Mouse (Mus musculus) cerebellum, postnatal 25 days (tissue): ENCODE data around the gene Dynlt1b.
"Not testable (repeated sequence)": the region's sequence is repeated elsewhere in the genome, so short reads cannot be mapped to it uniquely, and the experiment has no call there.

Source experiments
- DNase-seq, 2 experiments: peaks; one replicate each; pipeline ENCODE4 v3.0.0; 2021; ENCODE audit warnings: mixed read lengths in 2 of 2

The Dynlt1b gene

GRCm38 (mm10) chr17:6429945-6430344 lies at the start of gene Dynlt1b:
Dynlt1b (plus strand) TSS chr17:6430112.
- peak; percentile 100 for DNase-seq

GRCm38 (mm10) chr17:6380182-6380841 lies 49.6 kb upstream of the Dynlt1b start:
- not testable (repeated sequence) for DNase-seq

GRCm38 (mm10) chr17:6381071-6381682 lies 48.7 kb upstream of the Dynlt1b start:
- DNase-seq, result not testable (repeated sequence)

DNA sequence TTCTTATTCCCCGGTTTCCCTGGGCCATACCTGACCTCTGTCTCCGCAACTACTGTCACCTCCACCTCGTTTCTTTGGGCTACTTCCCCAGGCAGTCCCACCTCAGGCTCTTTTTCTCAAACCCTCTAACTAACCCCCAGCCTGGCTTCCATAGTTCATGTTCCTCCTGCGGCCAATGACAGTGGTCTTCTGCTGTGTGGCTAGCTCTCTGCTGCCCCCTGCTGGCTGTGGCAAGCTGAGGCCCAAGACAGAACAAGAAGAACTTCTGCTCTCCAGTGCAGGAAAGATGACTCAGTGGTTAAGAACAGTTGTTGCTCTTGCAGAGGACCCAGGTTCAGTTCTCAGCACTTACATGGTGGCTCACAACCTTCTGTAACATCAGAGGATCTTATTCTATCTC lies 43.0 kb upstream of the Dynlt1b start:
- not testable (repeated sequence) for DNase-seq

DNA sequence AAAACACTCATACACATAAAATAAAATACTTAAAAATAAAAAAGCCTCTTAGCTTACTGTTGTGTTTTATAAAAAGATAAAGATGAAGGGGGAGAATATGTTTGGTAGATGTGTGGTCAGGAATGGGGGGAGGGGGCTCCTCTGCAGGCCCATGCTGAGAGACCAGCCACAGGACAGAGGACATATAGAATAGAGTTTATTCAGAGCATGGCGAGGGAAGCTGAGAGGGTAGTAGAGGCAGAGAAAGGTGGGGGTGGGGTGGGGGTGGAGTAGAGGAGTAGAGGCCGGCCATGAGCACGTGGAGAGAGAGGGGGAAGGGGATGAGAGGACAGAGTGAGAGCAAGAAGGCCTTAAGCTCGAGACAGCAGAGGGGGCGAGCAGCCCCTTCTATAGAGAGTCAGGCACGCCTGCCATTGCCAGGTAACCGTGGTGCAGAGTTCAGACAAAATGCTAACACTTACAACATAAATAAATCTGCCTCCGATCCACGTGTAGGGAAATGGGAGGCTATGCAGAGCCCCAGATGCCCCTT lies 42.5 kb upstream of the Dynlt1b start:
- not testable (repeated sequence) for DNase-seq

DNA sequence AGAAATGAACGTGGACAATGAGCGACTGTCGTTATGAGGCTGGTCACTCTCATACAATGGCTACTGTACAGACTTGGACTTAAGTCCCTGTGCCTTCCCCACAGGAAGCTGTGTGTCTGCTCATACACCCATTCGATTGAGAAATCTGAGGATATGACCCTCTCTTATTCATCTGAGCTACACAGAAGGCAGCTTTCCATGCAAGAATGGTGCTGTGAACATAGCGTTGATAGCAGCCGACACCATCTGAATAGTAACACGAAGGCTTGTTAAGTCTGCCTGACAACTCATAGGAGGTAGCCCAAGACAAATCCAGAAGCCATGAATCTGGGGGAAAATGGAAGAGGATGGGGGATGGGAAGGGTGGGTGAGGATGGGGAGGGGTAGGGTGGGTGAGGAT lies 40.4 kb upstream of the Dynlt1b start:
- DNase-seq, result not testable (repeated sequence)

DNA sequence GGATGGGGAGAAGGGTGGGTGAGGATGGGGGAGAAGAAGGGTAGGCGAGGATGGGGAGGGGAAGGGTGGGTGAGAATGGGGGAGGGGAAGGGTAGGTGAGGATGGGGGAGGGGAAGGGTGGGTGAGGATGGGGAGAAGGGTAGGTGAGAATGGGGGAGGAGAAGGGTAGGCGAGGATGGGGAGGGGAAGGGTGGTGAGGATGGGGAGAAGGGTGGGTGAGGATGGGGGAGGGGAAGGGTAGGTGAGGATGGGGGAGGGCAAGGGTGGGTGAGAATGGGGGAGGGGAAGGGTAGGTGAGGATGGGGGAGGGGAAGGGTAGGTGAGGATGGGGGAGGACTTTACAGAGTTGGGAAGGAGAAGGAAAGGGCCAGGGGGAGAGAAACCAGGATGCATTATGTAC lies 39.2 kb upstream of the Dynlt1b start:
- not testable (repeated sequence) for DNase-seq

- DNase-seq, result not testable (repeated sequence)
Measured at GRCm38 (mm10) chr17:6391736-6392135, 38.2 kb upstream of the Dynlt1b start.

DNA sequence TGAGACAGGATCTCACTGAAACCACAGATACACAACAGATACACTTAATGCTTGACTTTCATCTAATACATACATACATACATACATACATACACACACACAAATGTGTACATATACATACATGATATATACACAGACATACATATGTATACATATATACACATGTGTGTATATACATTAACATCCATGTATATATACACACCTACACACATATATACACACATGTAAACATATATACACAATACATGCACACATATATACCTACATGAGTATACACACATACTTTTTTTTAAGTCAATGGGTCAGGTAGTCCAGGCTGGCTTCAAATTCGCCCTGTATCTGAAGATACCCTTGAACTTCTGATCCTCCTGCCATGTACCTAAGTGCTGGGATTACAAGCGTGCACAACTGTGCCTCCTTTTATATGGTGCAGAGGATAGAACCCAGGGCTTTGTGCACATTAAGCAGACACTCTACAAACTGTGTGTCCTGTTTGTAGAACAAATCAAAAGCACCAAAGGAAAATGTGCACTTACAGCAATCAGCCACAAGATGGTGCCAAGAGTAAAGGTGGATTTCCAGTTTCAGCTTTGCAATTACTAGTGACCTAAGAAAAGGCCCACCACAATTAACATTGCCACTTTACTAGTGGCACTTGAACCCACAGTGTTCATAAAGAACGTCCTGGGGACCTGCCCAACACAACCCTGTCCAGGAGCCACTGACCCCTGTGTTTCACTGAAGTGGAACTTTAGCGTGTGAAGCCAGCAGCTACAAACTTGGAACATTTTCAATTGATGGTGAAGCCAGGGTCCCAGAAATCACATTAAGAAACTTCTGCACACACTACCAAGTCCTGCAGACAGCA lies 37.2 kb upstream of the Dynlt1b start:
- not testable (repeated sequence) for DNase-seq

- DNase-seq, result not testable (repeated sequence)
Measured at GRCm38 (mm10) chr17:6398079-6398478, 31.8 kb upstream of the Dynlt1b start.

DNA sequence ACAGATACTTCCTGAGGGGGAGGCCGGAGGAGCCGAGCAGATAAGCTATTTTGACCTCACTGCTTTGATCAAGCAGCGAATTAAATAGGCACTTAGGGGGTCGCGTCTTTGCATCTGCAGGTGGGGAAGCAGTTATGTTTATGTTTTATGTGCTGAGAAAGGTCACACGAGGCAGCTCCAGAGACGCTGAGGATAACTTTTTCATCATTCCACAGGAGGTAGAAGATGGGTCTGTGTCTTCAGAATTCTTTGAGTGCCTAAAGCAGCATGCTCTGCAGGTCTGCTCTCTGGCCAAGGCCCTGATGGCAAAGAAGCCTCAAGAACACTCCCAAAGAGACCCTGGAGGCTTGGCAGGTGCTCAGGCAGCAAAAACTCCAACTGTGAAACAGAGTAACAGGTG lies 31.1 kb upstream of the Dynlt1b start:
- DNase-seq, result not testable (repeated sequence)

DNA sequence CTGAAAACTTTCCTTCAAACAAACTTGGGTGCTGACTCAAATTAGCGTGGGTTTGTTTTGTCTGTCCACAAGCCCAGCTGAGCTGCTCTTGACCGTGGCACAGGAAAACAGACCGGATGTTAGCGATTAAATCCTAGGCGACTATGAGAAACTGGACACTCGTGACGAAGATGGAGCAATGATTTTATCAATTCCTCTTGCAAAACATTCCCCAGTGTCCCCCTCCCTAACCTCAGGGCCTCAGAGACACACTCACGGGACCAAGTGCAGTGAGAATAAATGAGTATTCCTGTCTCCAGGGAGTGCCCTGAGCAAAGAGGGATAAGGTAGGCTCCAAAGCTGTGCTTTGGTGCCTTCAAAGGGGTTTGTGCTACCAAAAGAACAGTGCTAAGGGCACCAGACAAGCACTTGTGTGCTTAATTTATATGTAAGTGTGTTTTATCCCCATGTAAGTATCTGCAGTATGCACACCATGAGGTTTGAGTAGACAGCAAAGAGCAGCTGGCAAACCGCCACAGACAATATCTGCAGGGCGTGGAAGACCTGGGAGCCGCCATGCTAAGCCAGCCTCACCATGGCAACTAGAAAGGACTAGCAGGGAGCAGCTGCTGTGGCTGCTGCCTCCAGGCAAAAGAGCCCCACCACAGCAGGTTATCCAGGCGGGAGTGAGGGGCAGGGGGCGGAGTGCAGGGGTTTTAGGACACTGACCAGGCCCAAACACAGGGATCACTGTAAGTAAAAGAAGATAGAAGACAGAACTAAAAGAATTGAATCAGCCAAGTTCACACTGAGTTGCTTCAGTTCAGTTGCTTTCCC lies 30.4 kb upstream of the Dynlt1b start:
- DNase-seq, result peak; percentile 10 to 19

DNA sequence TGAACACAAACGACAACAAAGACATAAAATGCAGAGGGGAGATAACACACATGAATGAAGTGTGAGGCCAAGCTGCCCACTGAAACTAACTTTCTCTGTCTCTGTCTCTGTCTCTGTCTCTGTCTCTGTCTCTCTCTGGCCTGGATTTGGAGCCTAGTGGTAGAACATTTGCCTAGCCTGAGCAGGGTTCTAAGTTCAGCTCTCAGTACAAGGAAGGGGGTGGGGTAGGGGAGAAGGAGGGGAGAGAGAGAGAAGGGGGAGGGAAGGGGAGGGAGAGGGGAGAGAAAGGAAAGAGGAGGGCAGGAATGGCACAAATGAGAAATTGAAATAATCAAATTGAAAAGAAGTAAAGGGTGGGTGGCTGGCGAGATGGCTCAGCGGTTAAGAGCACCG lies 29.8 kb upstream of the Dynlt1b start:
- not testable (repeated sequence) for DNase-seq

- DNase-seq, result not testable (repeated sequence)
Measured at GRCm38 (mm10) chr17:6404493-6404892, 25.4 kb upstream of the Dynlt1b start.

DNA sequence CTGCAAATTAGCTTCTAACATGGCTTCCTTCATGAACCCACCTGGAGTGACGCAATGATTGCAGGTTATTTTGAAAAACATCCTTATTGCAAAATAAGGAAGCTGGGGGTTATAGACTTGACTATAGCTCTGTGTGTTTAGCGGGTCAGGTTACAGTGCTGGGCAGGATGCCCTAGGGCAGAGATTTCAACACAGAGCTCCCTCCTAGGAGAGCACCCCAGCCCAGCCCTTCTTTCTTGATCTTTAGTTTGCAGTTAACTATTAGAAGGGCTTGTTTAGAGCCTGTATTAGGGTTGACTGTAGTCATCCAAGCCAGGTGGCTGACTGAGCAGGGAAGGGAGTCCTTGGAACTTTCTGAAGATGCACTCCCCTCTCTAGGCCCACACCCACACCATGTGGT lies 22.9 kb upstream of the Dynlt1b start:
- not testable (repeated sequence) for DNase-seq

DNA sequence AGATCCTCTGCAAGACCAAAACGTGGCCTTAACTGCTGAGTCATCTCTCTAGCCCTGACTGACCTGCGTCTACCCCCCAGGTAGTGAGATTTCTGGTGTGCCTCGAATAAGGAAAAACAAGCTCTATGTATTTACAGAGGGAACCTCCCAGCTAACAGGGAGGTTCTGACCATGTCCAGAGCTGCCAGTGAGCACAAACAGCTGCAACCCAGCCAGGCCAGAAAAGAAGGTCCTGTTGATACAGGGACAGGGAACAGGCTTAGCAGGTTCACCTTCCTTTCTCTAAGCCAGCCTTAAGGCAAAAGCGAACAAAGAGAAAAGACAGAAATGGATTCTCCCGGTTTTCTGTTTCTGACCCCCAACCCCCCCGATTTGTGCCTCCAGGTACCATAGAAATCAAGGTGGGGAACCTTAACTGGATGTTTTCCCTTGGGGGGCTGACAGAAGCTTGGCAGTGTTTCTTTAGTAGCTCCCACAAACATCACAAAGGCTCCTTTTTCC lies 19.1 kb upstream of the Dynlt1b start:
- DNase-seq, result not testable (repeated sequence)

DNA sequence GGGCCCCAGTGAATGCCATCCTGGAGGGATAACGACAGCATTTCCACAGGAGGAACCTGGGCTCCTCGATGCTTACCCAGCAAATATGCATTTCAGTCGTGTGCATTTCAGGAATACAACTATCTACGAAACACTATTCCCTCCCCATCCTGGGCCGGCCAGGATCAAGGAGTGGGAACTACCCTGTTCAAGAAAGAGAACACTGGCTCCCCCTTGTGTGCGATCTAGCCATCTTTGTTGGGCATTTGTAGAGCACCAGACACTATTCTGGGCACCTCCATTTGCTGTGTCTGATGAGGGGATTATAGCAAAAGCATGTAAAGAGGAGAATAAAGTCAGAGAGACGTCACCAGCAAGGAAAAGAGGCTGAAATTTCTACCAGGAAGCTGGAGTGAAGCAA lies 12.8 kb upstream of the Dynlt1b start:
- not testable (repeated sequence) for DNase-seq

GRCm38 (mm10) chr17:6420557-6420956 lies 9.4 kb upstream of the Dynlt1b start:
- DNase-seq, result not testable (repeated sequence)

GRCm38 (mm10) chr17:6421547-6422326 lies 8.2 kb upstream of the Dynlt1b start:
- not testable (repeated sequence) for DNase-seq

DNA sequence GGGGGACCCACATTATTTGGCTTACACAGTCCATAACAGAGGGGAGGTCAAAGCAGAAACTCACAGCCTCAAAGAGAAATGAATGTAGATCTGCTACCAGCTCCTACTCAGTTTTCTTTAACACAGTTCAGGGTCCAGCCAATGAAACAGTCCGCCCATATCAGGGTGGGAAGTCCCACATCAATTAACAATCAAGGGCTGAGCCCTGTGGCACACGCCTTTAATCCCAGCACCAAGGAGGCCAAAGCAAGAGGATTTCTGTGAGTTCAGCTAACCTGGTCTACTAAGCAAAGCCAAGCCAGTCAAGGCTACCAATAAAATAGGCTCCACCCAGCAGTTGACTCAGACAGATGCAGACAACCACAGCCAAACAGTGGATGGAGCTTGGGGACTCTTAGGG lies 7.5 kb upstream of the Dynlt1b start:
- not testable (repeated sequence) for DNase-seq

GRCm38 (mm10) chr17:6422805-6423204 lies 7.1 kb upstream of the Dynlt1b start:
- not testable (repeated sequence) for DNase-seq
